Mouse (Mus musculus): ENCODE measurements around the gene Znfx1.
A peak's percentile ranks its signal among the peaks of the same experiment; 100 is the strongest.

Znfx1 gene

DNA sequence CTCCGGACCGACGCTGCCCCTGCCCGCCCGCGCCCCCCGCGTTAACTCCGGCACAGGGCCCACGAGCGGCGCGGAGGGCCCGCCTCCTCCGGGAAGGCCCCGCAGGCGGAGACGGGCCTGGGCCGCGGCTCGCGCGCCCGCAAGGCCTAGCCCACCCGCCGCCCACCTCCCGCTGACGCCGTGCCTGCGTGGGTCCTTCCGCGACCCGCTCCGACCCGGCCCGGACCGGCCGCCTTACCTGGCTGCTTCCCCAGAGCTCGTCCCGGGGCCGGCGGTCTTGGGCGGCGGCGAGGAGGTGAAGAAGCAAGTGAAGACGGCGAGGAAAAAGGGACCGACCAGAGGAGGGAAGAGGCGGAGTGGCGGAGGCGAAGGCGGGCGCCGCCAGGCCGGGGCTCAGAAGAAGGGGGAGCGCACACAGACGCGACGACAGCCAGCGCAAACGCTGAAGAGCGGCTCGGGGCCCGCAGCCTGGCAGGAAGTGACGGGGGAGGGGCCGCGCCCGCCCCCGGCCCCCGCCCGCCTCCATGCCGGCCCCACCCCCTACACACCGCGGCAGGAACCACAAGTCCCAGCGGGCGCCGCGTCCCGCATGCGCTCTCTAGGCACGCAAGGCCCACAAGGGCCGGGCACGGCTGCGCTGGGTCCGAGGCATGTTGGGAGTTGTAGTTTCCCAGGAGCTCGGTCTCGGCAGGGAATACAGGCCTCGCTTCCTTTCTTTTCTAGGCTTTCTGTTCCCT, 66.9 kb downstream of the Znfx1 start, which contains the start of gene Stau1:
Gene Stau1, minus strand, starts transcription at position 504 of the 737 bp plus-strand sequence.
- peak; percentile 98 for DNase-seq (ENCODE audit: low spot score)

DNA sequence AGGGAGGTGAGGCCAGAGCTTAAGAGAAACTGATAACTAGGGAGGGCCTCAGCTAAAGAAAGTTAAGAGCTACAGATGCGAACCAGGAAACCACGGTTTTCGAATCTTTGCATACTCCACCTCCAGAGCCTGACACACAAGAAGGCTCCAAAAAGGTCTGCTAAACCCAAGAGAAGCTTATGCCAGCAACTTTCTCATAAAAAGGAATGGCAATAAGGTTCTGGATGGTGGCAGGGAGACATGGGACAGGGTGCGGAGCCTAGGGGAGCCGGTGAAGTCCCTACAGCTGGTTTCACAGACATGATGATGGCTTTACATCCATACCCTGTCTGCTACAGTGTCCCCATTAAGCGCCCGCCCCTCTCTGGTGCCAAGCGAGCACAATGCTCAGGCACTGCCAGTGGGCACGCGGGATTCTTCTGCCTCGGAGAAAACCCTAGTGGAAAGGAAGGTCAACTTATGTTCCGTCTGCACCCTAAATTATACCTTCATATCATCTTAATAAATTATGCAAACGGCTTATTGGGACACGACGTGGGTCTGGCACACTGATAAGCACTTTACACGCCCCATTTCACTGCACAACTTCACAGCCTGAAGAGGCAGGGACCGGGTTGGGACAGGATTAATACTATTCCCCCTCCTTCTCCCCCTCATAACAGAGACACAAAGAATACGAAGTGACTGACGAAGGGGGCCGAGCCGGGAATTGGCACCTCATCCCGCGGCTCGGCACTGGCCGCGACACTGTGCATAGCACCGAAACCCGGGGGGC, 67.6 kb downstream of the Znfx1 start:
- peak; percentile 45 for DNase-seq (ENCODE audit: low spot score)

DNA sequence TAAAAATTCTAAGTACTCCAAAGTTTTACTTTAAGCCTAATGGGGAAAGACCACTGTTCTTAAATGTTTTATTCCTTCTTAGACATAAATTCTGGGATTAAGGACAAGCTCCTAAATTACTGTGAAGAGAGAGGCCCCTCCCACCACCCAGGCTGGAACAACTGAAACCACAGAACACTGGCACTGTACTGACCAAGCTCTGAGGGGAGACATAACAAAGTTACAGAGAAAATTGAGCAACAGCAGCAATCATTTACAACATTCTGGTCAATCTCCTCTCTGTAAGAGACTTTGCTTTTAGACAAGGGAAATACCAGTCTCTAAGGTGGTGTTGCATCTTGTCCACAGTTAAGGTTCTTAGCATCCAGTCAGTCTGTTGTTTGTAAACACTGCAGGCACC, 70.9 kb downstream of the Znfx1 start:
- DNase-seq (ENCODE audit: low spot score) = peak; percentile 73

DNA sequence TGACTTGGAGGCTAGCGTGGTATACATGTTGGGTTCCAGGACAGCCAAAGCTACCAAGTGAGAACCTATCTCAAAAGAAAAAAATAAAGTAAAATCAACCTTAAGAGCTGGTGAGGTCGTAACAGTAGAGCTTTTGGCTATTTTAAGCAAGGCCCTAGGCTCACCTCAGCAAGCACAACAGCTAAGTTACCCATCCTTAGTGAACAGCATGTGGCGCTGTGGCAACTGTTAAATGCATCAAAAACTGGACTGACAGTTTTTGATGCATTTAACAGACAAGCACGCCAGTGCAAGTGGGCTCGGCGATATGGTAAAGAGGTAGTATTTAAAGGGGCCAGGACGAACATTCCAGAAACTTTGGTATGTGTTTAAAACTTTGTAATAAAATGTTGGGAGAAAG, 72.0 kb downstream of the Znfx1 start:
- no peak for DNase-seq (ENCODE audit: low spot score)
